ENCODE assay signal across 17 mouse cellular contexts in the genomic region with DNA sequence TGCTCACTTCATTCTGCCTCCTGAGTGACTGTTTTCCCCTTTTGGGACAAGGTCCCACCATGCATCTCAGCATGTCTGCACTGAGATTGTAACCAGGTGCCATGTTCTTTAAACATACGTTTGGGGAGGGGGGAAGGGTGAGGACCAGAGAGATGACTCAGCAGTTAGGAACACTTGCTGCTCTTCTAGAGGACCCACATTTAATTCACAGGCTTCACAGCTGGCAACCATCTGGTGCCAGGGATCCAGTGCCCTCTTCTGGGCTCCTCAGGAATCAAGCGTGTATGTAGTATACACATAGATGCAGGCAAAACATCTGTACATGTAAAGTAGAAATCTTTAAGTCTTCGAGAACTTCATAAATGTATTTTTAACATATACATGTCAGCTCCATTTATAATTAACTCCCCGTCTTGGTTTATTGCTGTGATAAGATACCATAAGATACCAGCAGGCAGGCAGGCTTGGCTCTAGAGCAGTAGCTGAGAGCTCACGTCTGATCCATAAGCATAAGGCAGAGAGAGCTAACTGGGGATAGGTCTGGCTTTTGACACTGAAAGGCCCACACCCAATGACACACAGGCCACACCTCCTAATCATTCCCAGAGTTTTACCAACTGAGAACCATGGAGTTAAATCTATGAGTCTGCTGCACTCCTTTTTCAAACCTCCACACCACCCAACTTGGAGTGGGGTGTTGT. TPM values are rescaled to one million over a fixed set of nuclear protein-coding genes. Genes with fewer than 3 reads are reported as not detected.
DNase-seq lines count a peak whose midpoint lies in the region; ATAC-seq and TF ChIP-seq lines count a peak whose summit lies in the region.
"Had no signal": no experiment of that assay in that cellular context is flagged by ENCODE, and none has a peak within 500 bp of the region (broad histone marks: within the 10 kb centered on the region; RNA-seq: fewer than 3 reads in every experiment).

No protein-coding gene starts in this region.

- TF ChIP-seq CTCF in kidney, postnatal 0 days (IDR thresholded peaks at IDR 0.05; ENCODE audit: low read depth) = 0 out of 2 replicates have a peak, but pooled peaks have one; percentile 20
- TF ChIP-seq CTCF in ES-Bruce4 (IDR thresholded peaks at IDR 0.05; ENCODE audit: low read depth, low read length) = peak; percentile 4

- DNase-seq in kidney, postnatal 0 days (ENCODE audit: low spot score) = no peak
- no peak for DNase-seq in kidney, adult 18-20 months
- DNase-seq in 416B (ENCODE audit: low read depth) = peak; percentile 52
- peak; percentile 31 for DNase-seq in forelimb bud, embryonic 11.5 days (ENCODE audit: low read depth, low spot score)
- no peak for DNase-seq in gastrocnemius, postnatal 10 days
- DNase-seq: adrenal gland, postnatal 10 days; cerebellum, adult 8-10 months; kidney, adult 8-10 months; lung, postnatal 36 days; right cerebral cortex, adult 18-20 months had no signal

- H3K36me3 ChIP-seq in kidney, postnatal 0 days (ENCODE audit: insufficient read depth, low read length) = peaks cover 28% of the 10 kb centered on the region
- peaks cover 24% of the 10 kb centered on the region for H3K36me3 ChIP-seq in ES-Bruce4 (ENCODE audit: control insufficient read depth, insufficient read depth, low read length, poor library complexity, severe bottlenecking)
- peaks cover 72% of the 10 kb centered on the region for H3K36me3 ChIP-seq in heart, embryonic 12.5 days

- H3K4me2 ChIP-seq in kidney, postnatal 0 days (ENCODE audit: low read length) = no peak overlapping the region
- no peak overlapping the region for H3K4me2 ChIP-seq in heart, embryonic 12.5 days
- H3K4me2 ChIP-seq: heart, embryonic 15.5 days; midbrain, embryonic 11.5 days had no signal

- no peaks in the 10 kb centered on the region for H3K27me3 ChIP-seq in kidney, postnatal 0 days (ENCODE audit: insufficient read depth, low read length)
- no peaks in the 10 kb centered on the region for H3K27me3 ChIP-seq in ES-Bruce4 (ENCODE audit: control insufficient read depth, insufficient read depth, low read length, poor library complexity, severe bottlenecking)
- H3K27me3 ChIP-seq in heart, embryonic 12.5 days (replicated peaks) = no peaks in the 10 kb centered on the region
- H3K27me3 ChIP-seq: heart, embryonic 15.5 days had no signal

- no peaks in the 10 kb centered on the region for H3K4me1 ChIP-seq in kidney, postnatal 0 days (replicated peaks; ENCODE audit: insufficient read depth, low read length)
- H3K4me1 ChIP-seq in ES-Bruce4 (ENCODE audit: control insufficient read depth, insufficient read depth, low read length) = peaks cover 2% of the 10 kb centered on the region
- H3K4me1 ChIP-seq in heart, embryonic 12.5 days (replicated peaks) = no peaks in the 10 kb centered on the region
- H3K4me1 ChIP-seq: heart, embryonic 15.5 days had no signal

- 84% methylated on average over 5 of the region's 5 CpGs for WGBS in kidney, postnatal 0 days
- WGBS in heart, embryonic 12.5 days = 86% methylated on average over 5 of the region's 5 CpGs

- H3K9ac ChIP-seq in kidney, postnatal 0 days (ENCODE audit: low read depth, low read length) = no peak overlapping the region
- H3K9ac ChIP-seq in ES-Bruce4 (ENCODE audit: low read depth, poor library complexity, severe bottlenecking) = no peak overlapping the region
- no peak overlapping the region for H3K9ac ChIP-seq in heart, embryonic 12.5 days
- H3K9ac ChIP-seq: heart, embryonic 15.5 days had no signal

- no peak overlapping the region for H3K4me3 ChIP-seq in kidney, postnatal 0 days (replicated peaks; ENCODE audit: low read depth, low read length)
- H3K4me3 ChIP-seq in ES-Bruce4 (ENCODE audit: low read depth, low read length) = no peak overlapping the region
- H3K4me3 ChIP-seq in heart, embryonic 12.5 days = no peak overlapping the region
- H3K4me3 ChIP-seq: heart, embryonic 15.5 days; layer of hippocampus, adult 2 months; myocyte had no signal

- H3K27ac ChIP-seq in kidney, postnatal 0 days = no peak overlapping the region; the same call in 1 of the 2 replicates
- H3K27ac ChIP-seq in ES-Bruce4 (ENCODE audit: insufficient read depth, low read length) = no peak overlapping the region
- H3K27ac ChIP-seq in heart, embryonic 12.5 days (ENCODE audit: poor library complexity, severe bottlenecking) = no peak overlapping the region
- H3K27ac ChIP-seq: heart, embryonic 15.5 days had no signal

- no peak for TF ChIP-seq EP300 in ES-Bruce4 (IDR thresholded peaks at IDR 0.05; ENCODE audit: insufficient read depth, low read depth, low read length)

- TF ChIP-seq POLR2A in ES-Bruce4 (IDR thresholded peaks at IDR 0.05; ENCODE audit: insufficient read depth, low read length) = no peak

- H3K9me3 ChIP-seq in kidney, postnatal 0 days (replicated peaks; ENCODE audit: low read length) = no peaks in the 10 kb centered on the region
- no peaks in the 10 kb centered on the region; the same call in 1 of the 2 replicates for H3K9me3 ChIP-seq in ES-Bruce4 (replicated peaks; ENCODE audit: control insufficient read depth, insufficient read depth, low read length, poor library complexity, severe bottlenecking)
- no peaks in the 10 kb centered on the region; the same call in 1 of the 2 replicates for H3K9me3 ChIP-seq in heart, embryonic 12.5 days (replicated peaks)
- H3K9me3 ChIP-seq: heart, embryonic 15.5 days had no signal

- ATAC-seq in kidney, postnatal 0 days (replicated peaks; ENCODE audit: low FRiP score, low read depth) = no peak; the same call in 1 of the 2 replicates
- ATAC-seq in heart, embryonic 12.5 days (ENCODE audit: insufficient number of reproducible peaks, low FRiP score) = no peak

RNA-seq across cellular contexts. Expression of gene Map6d1, which starts 41.5 kb away (rescaled TPM):
- polyA plus RNA-seq in kidney, postnatal 0 days (2015; fragmentation: Nextera tagmentation; extraction: Ambion mirVana) = 0.36 and 0.37 TPM in 2 replicates
- 0.94 and 1.0 TPM in 2 replicates for polyA plus RNA-seq in ES-Bruce4 (2011; ENCODE audit: insufficient read depth, insufficient read length, low read depth, missing spikeins)
- 1.3 TPM in 2 replicates for polyA plus RNA-seq in heart, embryonic 12.5 days (2016; fragmentation: Nextera tagmentation; extraction: Ambion mirVana)
- 1 to 10 TPM; 1.3 to 1.8 TPM for total RNA-seq in gastrocnemius, postnatal 10 days (2021)
- total RNA-seq: neutrophil, adult 5-6 weeks had no signal

RNA-seq across cellular contexts. Expression of gene Yeats2, which starts 58.8 kb away (rescaled TPM):
- 12.5 and 12.7 TPM in 2 replicates for polyA plus RNA-seq in kidney, postnatal 0 days (2015; fragmentation: Nextera tagmentation; extraction: Ambion mirVana)
- polyA plus RNA-seq in ES-Bruce4 (2011; ENCODE audit: insufficient read depth, insufficient read length, low read depth, missing spikeins) = 92.7 and 112 TPM in 2 replicates
- 33.3 and 33.5 TPM in 2 replicates for polyA plus RNA-seq in heart, embryonic 12.5 days (2016; fragmentation: Nextera tagmentation; extraction: Ambion mirVana)
- 10 to 100 TPM; 18.1 to 29.7 TPM for total RNA-seq in gastrocnemius, postnatal 10 days (2021)

Comparison
In these comparisons a context has a peak if more than half of its experiments do, and no peak if none do; other contexts are left out.
1. DNase-seq: peak in 416B (single experiment) and forelimb bud, embryonic 11.5 days (single experiment); none in kidney, postnatal 0 days (single experiment), kidney, adult 18-20 months (single experiment) and gastrocnemius, postnatal 10 days (single experiment).